Mouse (Mus musculus): ENCODE results near the gene Ppt1.

GRCm38 (mm10) chr4:122816202-122816601 lies 19.8 kb upstream of the Ppt1 start:
- TF ChIP-seq CTCF (IDR thresholded peaks at IDR 0.05; ENCODE audit: low read depth) (no peak), EP300 (IDR thresholded peaks at IDR 0.05; ENCODE audit: low read depth) (no peak)
